Mouse (Mus musculus): Measurements from ENCODE around the gene Zfp979. TPM values are rescaled to one million over a fixed set of nuclear protein-coding genes. Genes with fewer than 3 reads are reported as not detected.
"Not testable (repeated sequence)": the region's sequence is repeated elsewhere in the genome, so short reads cannot be mapped to it uniquely, and the experiment has no call there.

Zfp979 gene
- polyA plus RNA-seq, 1 experiment from 2014 or later: 1.1 TPM

DNA sequence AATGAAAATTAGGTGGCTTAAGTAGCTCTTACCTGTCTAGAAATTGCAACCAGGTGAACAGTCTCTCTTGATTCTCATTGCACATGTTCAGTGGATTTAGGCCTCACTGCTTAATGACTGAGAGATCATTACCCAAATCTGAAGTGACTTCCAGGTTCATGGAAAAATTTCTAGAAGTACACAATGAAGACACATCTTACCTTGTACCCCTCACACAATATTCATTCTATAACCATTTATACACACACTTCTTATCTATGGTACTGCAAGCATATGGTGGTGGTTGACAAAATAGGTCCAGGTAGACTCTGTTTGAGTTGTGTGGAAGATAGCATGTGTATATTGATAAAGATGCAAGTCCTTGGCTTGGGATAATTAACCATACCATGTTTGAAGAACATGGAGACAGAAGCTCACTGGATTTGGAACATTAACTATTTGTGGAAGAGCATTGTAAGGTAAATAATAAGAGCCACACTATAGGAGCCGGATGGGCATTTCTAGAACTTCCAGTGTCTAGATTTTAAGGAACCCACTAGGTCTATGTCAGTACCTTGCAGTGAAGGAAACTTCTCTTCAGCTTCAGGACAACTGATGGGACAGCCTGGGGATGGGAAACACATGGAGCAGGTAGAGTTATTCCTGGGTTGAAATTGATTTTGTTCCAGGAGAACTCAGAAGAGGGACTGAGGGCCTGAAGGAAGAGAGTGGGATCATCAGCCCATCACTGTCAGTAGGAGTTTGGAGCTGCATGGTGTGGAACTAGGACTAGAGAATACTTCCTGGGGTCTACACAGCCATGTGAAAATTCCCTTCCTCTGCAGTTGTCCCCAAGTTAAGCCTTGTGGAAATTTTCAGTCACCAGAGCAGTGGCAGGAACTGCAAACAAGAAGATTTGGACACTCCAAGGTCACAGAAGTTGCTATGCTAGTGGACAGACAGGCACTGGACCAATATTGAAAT lies 55.5 kb downstream of the Zfp979 start:
- H3K36me3 ChIP-seq: no peaks in the 10 kb centered on the region
- H3K27me3 ChIP-seq: no peaks in the 10 kb centered on the region
- H3K9me3 ChIP-seq: peaks cover 46% of the 10 kb centered on the region
- H3K9ac ChIP-seq (replicated peaks): no peak overlapping the region
- 73% methylated on average over 1 of the region's 1 CpGs for WGBS
- H3K4me3 ChIP-seq: no peak overlapping the region
- H3K27ac ChIP-seq (replicated peaks): no peak overlapping the region
- no peak for ATAC-seq (replicated peaks)
- no peak overlapping the region for H3K4me2 ChIP-seq (replicated peaks)
- H3K4me1 ChIP-seq: no peaks in the 10 kb centered on the region

GRCm38 (mm10) chr4:147579371-147579770 lies 62.9 kb downstream of the Zfp979 start:
- not testable (repeated sequence) for H3K4me3 ChIP-seq; H3K27ac ChIP-seq (replicated peaks); H3K27me3 ChIP-seq; H3K4me1 ChIP-seq; ATAC-seq (replicated peaks); H3K36me3 ChIP-seq; H3K4me2 ChIP-seq (replicated peaks); H3K9ac ChIP-seq (replicated peaks)
- WGBS: 91% methylated on average over 4 of the region's 4 CpGs
- H3K9me3 ChIP-seq: peaks cover 31% of the 10 kb centered on the region

DNA sequence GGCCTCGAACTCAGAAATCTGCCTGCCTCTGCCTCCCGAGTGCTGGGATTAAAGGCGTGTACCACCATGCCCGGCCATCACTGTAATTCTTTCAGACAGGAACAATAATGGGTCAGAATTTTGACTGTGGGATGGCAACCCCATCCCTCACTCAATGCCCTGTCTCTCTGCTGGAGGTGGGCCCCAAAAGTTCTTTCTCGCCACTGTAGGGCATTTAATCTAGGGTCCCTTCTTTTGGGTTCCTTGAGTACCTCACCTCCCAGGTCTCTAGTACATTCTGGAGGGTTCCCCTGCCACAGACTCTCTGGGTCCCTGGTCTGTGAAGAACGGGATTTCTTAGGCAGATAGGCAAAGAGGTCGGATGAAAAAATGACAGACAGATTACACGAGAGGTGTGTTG lies 71.2 kb downstream of the Zfp979 start:
- not testable (repeated sequence) for H3K27me3 ChIP-seq; H3K4me2 ChIP-seq (replicated peaks); H3K4me1 ChIP-seq; ATAC-seq (replicated peaks); H3K9ac ChIP-seq (replicated peaks); H3K4me3 ChIP-seq; H3K36me3 ChIP-seq; H3K27ac ChIP-seq (replicated peaks)
- H3K9me3 ChIP-seq: peaks cover 34% of the 10 kb centered on the region
- 86% methylated on average over 8 of the region's 8 CpGs for WGBS

DNA sequence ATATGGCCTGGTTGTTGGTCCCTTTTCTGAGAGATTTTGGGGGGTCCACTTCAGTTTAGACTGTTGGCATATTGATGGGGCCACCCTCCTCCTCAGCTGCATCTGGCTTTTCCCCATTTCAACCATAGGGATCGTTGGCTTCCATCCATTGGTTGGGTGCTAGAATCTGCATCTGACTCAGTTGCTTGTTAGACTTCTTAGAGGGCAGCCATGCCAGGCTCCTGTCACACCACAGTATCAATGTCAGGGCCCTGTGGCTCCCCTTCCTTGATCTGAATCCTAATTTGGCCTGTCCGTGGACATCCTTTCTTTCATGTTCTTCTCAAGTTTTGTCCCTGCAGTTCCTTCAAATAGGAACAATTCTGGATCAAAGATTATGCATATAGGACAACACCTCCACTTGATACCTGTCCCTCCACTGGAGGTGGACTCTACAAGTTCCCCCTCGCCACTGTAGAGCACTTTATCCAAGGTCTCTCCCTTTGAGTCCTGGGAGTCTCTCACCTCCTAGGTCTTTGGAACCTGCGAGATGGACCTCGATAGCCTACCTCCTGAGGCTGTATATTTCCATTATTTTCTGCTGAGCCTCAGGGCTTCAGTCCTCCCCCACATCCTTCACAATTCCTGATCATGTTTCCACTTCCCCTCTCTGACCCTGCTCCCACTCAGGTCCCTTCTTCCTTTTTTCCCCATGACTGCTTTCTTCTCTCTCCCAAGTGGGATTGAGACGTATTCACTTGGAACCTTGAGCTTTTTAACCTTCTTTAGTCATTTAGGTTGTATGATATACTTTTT lies 76.7 kb downstream of the Zfp979 start:
- H3K4me3 ChIP-seq: no peak overlapping the region
- peaks cover 17% of the 10 kb centered on the region for H3K9me3 ChIP-seq
- no peak overlapping the region for H3K27ac ChIP-seq (replicated peaks)
- ATAC-seq (replicated peaks): no peak
- no peak overlapping the region for H3K4me2 ChIP-seq (replicated peaks)
- WGBS: 74% methylated on average over 6 of the region's 6 CpGs
- H3K4me1 ChIP-seq: no peaks in the 10 kb centered on the region
- no peak overlapping the region for H3K9ac ChIP-seq (replicated peaks)
- no peaks in the 10 kb centered on the region for H3K27me3 ChIP-seq
- H3K36me3 ChIP-seq: no peaks in the 10 kb centered on the region

Other genes starting within 250 kb of the Zfp979 start
- gene Zfp982, start 150.1 kb downstream of the Zfp979 start, polyA plus RNA-seq (2015; fragmentation: Nextera tagmentation; extraction: Ambion mirVana): 1.7 and 2.7 TPM in 2 replicates
- 0.36 and 0.42 TPM in 2 replicates for gene Gm16503, start 102.3 kb downstream of the Zfp979 start, polyA plus RNA-seq (2015; fragmentation: Nextera tagmentation; extraction: Ambion mirVana)
- gene Zfp985, start 89.2 kb downstream of the Zfp979 start, polyA plus RNA-seq (2015; fragmentation: Nextera tagmentation; extraction: Ambion mirVana): 0.06 TPM in 1 of 2 replicates, not detected in the other
- gene Zfp534, start 60.0 kb upstream of the Zfp979 start, polyA plus RNA-seq (2015; fragmentation: Nextera tagmentation; extraction: Ambion mirVana): not detected in 2 replicates
- gene Zfp984, start 167.3 kb upstream of the Zfp979 start, polyA plus RNA-seq (2015; fragmentation: Nextera tagmentation; extraction: Ambion mirVana): 4.9 and 5.3 TPM in 2 replicates
- 8.3 and 10.7 TPM in 2 replicates for gene Zfp933, start 205.9 kb upstream of the Zfp979 start, polyA plus RNA-seq (2015; fragmentation: Nextera tagmentation; extraction: Ambion mirVana)
- gene Miip, start 226.3 kb upstream of the Zfp979 start, polyA plus RNA-seq (2015; fragmentation: Nextera tagmentation; extraction: Ambion mirVana): 55.0 and 55.3 TPM in 2 replicates
- gene Fv1, start 226.5 kb upstream of the Zfp979 start, polyA plus RNA-seq (2015; fragmentation: Nextera tagmentation; extraction: Ambion mirVana): 12.7 and 12.8 TPM in 2 replicates

All from forebrain, embryonic 15.5 days (tissue).